Mouse (Mus musculus): ENCODE results near the gene Spryd3.
"Not testable (repeated sequence)": the region's sequence is repeated elsewhere in the genome, so short reads cannot be mapped to it uniquely, and the experiment has no call there.

Spryd3 gene

DNA sequence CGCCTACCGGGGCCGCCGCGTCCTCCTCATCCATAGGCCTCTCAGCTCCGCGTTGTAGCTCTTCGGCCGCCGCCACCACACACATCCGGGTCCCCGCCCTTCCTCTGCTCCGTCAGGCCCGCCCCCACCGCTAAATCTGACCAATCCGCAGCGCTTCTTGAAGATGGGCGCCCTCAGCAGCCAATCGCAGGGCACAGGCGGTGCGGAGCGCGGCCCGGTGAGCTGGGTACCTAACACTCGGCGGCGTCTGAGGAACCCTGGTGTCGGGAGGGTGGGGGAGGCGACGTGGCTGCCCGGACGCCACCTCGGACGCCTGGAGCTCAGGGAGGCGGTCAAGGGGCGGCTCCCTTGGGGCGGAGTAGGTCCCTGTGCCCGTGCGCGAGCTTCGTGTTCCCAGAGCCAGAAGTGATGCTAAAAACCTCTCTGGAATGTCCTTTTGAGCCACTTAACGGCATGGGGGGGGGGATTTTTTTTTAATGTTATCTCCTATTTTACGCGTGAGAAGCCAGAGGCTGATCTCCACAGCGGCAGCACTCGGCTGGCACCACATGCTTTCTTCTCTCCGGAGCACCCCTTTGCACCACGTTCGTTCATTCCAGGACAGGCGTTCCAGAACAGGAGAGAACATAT, at the start of gene Spryd3:
Spryd3 (minus strand) TSS at position 106 of the 630 bp plus-strand sequence.
- peak; percentile 99 for DNase-seq (ENCODE audit: low spot score)

DNA sequence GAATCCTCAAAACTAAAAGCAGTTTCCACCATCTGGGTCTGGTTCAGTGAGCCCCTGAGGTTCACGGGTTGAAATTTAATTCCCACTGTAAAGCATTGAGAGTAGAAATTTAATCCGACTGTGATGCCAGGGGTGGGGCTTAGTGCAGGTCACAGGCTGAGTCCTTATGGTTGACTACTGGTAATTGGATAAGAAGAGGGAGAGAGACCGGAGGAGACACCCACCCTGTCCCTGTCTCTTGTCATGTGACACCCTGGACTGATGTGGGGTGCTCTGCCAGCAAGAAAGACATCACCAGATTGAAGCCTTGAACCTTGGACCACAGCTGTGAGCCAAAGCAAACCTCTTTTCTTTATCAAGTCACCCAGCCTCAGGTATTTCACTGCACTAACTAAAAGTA, 47.0 kb upstream of the Spryd3 start:
- no peak for DNase-seq (ENCODE audit: low spot score)

DNA sequence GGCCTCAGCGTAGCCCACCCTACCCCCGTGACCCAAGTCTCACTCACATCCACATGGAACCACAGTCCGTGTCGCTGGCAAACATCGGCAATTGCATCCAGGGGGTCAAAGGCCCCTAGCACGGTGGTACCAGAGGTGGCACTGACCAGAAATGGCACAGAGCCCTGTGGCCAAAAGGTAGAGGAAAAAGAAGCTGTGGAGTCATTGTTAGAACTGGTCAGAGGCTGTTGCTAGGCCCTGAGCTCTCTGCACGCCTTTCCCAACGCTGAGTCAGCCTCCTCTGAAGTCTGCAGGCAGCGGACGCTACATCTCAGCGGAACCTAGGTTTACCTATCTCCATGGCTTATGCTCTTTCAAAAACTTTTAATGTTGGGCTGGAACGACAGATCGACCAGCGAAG, 43.9 kb upstream of the Spryd3 start:
- no peak for DNase-seq (ENCODE audit: low spot score)

DNA sequence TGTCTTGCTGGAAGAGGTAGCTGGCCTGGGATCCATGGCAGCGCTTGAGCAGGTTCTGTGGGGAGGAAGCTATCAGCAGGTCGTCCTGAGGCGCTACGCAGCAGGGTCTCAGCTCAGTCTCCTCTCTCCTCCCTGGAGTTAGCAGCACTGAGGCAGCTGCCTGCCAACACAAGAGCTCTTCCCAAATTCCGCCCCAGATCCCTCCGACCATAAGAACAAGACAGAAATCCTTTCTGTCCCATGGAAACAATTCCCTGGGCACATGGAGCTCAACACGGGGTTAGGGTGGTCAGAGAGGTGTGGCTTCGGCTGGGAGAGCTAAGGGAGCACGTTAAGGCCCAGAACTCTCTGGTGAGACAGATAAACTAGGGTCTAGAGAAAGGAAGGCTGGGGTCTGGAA, 43.1 kb upstream of the Spryd3 start:
- no peak for DNase-seq (ENCODE audit: low spot score)

DNA sequence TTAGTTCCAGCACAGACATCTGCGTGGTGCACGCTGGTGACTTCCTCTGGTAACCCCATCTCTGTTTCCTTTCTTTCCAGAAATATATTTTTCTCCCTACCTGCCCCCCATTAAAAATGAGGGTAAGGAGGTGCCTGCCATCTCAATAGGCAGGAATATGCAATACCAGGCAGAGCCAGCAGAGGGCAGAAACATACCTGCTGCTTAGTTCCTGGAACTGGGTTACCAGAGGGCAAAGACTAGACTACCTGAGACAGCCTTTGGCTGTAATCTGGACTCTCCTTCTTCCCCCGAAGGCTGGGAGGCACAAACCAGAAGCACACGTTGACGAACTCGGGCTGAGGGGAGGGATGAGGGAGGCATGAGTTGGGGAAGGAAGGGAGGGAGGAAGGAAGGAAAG, 42.2 kb upstream of the Spryd3 start:
- DNase-seq (ENCODE audit: low spot score) = peak; percentile 66

DNA sequence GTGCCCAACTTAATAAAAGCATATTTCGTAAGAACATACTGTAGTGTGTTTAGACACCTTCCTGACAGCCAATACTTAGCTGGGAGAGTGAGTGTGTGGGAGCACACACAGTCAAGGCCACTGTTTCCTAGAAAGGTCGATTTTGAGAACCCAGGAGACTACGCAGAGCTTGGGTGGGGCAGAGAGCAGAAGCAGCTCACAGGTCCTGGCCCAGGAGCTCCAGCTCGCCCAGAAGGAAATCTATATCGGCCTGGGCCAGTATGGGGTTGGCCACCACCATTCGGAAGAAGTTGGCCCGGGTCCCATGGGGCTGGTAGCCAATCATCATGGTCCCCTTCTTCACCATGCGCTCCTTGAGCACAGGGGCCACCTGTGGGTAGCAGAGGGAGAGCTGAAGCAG, 41.4 kb upstream of the Spryd3 start:
- DNase-seq (ENCODE audit: low spot score) = no peak

DNA sequence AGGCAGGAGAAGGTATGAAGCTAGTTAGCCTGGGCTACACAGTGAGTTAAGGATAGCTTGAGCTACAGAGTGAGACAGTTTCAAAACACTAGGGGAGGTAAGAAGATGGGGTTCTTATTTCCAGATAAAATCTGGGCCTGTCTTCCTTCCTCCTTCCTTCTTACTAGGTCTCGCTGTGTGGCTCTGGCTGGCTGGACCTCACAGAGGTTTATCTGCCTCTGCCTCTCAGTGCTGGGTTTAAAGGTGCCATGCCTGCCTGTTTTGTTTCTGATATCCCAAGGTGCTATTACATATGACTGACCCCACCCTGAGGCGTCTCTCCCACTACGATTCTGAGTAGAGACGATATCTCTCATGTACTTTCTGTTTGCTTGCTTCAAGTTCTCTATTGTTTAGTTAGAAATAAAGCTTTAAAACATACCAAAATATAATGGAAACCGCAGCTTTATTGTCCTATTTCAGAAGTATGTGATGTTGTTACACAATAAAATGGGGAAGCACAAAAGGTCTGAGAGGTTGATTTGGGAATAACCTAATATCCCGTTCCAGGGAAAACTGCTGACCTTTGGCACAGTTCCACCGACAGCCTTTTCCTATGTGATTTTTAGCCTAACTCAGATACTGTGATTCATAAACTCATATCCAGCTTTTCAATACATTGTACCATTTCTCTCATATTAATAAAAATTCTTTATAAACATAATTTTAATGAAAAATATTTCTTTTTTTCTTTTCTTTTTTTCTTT, 40.7 kb upstream of the Spryd3 start:
- DNase-seq (ENCODE audit: low spot score) = no peak

DNA sequence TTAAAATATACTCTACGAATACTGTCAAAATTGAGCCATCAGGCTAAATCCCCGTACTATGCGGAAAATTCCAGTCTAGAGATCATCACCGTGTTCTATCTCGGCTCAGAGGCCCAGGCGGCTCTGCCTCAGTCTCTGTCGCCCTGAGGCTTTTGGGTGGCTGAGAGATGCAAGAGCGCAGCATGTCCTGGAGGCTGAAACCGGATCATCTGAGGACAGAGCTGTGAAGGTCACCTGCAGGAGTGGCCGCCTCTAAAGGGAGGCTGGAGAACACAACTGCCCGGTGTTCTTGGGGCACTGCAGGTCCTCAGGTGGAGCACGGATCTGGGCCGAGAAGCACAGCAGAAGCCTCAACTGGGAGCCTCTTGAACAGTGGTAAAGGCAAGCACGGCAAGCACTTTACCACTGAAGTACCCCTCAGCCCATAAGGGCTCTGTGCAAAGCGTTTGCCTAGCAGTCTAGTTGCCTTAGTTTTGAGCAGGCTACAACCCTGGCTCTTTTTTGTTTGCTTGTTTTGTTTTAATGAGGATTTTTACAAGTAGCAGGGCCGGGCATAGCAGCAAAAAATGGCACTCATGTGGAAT, 39.8 kb upstream of the Spryd3 start:
- DNase-seq (ENCODE audit: low spot score) = no peak

DNA sequence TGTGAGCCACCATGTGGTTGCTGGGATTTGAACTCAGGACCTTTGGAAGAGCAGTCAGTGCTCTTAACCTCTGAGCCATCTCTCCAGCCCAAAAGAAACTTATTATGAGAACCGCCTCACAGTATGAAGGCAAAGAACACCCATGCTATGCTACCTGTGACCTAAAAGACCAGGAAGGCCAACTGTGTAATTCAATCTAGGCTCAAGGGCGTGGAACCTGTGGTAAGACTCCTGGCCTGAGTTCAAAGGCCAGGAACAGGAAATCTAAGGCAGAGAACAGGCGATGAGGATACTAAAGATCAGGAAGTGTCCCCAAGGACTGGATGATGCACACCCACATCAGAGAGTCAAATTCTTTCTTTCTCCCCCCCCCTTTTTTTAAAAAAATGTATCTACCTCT, 37.5 kb upstream of the Spryd3 start:
- no peak for DNase-seq (ENCODE audit: low spot score)

DNA sequence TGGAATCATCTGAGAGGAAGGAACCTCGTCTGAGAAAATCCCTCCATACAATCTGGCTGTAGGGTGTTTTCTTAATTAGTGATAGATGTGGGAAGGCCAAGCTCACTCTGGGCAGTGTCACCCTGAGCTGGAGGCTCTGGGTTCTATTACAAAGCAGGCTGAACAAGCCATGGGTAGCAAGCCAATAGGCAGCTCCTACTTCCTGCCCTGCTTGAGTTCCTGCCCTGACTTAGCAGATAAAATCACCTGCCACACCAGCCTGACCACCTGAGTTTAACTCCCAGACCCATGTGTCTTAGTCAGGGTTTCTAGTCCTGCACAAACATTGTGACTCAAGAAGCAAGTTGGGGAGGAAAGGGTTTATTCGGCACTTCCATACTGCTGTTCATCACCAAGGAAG, 33.0 kb upstream of the Spryd3 start:
- DNase-seq (ENCODE audit: low spot score) = no peak

DNA sequence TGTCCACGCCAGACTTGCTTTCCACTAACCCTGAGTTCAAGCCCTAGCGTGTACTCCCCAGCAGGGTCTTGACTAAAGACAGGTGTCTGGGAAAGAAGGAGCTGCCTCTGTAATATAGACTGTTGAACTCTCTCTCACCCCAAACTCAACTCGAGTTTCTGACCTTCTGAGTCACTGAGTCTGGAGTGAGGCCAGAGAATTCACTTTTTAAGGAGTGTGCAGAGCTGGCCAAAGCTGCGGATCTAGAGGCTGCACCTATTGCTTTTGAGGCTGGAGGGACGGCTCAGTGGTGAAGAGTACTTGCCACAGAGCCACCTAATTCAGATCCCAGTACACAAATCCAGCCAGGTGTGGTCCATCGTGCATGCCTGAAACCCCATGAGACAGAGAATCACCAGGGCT, 31.6 kb upstream of the Spryd3 start:
- DNase-seq (ENCODE audit: low spot score) = no peak

DNA sequence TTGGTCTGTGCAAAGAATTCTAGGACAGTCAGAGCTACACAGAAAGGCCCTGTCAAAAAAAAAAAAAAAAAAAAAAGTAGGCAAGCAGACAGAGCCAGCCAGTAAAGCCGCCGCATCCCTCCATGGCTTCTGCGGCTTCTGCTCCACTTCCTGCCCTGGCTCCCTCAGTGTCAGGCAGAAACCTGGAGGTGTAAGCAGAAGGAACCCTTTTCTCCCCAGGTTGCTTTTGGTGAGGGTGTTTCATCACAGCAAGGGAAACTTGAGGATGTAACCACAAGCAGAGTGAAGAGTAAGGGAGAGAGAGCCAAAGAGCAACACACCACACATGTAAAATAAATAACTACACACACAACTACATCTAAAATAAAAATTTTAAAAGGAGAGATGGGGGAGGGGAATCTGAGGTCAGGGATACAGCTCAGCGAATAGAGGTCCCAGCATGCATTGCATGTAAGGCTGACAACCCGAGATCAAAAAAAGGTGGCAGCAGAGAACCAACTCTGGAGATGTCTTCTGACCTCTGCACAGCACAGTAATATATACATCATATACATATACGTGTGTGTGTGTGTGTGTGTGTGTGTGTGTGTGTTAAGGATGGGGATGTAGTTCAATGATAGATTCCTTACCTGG, 29.6 kb upstream of the Spryd3 start:
- DNase-seq (ENCODE audit: low spot score) = no peak

DNA sequence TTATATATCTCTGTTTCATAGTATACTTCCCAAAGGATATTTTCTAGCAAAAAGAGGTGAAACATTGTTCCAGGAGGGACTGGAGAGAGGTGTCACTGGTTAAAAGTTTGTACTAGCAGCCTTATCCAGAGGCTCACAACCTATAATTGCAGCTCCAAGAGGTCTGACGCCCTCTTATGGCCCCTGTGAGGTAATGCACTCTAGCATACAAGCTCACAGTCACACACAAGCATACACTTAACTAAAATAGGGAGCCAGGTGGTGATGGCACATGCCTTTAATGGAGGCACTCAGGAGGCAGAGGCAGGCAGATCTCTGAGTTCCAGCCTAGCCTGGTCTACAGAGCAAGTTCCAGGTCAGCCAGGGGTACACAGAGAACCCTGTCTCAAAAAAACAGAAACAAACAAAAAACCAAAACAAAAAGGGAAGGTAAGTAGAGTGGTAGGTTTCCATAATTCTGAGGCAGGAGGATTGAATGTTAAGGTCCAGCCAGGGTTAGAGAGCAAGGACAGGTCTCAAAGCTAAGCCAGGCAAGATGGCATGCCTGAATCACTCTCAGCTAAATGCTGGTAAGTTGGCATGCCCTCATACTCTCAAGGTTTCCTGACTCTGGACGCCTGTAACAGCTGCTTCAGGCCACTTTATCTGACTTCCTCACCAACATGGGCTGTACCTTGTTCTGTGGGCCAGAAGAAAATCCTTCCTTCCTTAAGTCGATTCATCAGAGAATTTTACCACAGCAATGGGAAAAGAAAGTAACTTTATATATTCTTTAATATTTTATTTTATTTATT, 28.1 kb upstream of the Spryd3 start:
- no peak for DNase-seq (ENCODE audit: low spot score)

DNA sequence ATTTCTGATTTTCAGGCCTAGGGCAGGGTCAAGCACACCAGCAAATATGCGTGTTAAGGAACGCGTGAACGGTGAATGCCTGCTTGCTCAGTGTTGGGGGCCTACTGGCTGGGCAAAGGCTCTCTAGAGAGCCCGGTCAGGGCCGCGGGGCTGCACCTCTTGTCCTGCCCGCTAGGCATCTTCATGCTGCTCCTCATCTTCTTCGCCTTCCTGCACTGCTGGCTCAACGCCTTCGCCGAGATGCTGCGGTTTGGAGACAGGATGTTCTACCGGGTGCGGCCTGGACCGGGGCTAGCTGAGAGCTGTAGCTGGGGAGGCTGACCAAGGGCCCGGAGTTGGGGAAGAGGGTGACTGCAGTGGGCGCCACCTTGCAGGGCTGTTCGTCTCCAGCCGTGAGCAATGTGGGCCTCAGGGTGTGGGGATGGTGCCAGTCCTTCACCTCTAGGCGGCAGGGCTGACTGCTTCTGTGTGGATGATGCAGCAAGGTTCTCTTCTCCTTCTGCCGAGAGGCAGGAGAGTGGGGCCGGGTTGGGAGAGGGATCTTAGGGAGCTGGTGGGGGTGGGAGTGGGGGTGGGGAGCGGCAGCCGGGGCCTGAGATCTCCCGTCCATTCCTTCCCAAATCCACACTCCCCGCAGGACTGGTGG, 24.5 kb upstream of the Spryd3 start:
- DNase-seq (ENCODE audit: low spot score) = no peak

DNA sequence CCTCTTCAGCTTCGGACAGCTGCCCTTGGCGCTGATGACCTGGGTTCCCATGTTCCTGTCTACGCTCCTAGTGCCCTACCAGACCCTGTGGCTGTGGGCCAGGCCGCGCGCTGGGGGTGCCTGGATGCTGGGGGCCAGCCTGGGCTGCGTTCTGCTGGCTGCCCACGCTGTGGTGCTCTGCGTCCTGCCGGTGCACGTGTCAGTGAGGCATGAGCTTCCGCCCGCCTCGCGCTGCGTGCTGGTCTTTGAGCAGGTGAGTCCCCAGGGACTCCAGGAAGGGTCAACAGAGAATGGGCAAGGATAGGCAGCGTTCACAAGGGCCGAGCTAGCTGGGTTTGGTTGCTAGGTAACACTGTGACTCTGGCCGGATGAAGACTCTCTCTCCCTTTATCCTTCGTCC, 20.8 kb upstream of the Spryd3 start:
- no peak for DNase-seq (ENCODE audit: low spot score)

DNA sequence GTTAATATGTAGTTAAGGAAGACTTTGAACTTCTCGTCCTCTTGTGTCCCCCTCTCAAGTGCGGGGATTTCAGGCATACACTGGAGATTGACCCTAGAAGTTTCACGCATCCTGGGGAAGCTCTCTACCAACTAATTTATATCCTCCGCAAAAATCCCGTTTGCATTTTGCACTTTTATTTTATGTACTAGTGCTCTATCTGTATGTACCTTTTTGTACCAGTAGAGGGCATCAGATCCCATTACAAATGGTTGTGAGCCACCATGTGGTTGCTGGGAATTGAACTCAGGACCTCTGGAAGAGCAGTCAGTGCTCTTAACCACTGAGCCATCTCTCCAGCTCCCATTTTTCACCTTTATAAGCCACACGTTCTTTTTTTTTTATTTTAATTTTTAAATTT, 19.0 kb upstream of the Spryd3 start:
- not testable (repeated sequence) for DNase-seq (ENCODE audit: low spot score)

DNA sequence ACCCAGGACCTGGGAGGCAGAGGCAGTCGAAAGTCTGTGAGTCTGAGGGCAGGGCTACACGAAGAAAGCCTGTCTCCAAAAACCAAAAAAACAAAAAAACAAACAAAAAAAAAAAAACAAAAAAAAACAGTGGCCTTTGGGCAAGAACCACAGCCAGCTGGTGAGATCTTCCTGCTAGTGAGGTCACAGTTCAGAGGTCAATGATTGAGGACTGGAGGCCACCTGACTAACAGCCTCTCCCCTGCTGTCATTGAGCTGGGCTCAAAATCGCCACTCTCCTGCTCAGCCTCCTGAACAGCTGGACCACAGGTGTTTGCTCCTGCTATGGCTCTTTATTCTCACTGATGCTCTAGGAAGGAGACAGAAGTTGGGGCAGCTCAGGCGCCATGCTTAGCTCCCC, 16.6 kb upstream of the Spryd3 start:
- peak; percentile 69 for DNase-seq (ENCODE audit: low spot score)

DNA sequence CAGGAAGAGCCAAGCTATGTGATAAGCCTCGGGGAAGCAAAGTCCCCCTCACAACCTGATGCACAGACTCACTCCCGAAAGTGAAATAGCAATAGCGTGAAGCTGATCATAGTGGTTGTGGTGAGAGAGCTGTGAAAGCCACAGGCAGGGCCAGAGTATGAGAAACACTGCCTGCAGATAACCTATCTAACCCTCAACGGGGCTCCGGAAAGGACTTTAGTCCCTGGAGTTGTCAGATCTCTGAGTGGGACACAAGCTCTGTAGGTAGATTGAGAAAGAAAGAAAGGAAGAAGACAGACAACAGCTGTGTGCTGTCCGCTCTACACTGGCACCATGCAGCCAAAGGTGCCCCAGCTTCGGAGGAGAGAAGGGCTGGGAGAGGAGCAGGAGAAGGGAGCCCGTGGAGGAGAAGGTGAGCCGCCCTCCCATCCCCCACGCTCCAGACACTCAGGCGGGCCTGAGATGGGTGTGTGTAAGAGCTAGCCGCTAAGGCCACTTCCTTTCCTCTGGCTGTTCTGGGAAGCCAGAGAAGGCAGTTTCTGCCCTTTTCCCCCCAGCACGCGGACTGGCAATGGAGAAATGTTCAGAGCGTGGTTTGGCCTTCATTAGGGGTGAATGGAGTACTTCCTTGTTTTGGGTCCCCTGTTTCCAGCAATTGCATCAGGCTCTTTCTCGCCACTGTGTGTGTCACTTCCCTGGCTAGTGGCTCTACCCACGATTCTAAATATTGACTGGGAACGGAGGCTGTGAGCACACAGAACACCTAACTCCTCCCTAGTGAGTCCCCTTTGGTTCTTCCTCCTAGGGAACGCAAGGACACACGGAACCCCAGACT, 14.5 kb upstream of the Spryd3 start, which contains the start of gene Soat2:
Soat2 (plus strand) TSS at position 226 of the 835 bp plus-strand sequence.
- DNase-seq (ENCODE audit: low spot score) = peak; percentile 84

DNA sequence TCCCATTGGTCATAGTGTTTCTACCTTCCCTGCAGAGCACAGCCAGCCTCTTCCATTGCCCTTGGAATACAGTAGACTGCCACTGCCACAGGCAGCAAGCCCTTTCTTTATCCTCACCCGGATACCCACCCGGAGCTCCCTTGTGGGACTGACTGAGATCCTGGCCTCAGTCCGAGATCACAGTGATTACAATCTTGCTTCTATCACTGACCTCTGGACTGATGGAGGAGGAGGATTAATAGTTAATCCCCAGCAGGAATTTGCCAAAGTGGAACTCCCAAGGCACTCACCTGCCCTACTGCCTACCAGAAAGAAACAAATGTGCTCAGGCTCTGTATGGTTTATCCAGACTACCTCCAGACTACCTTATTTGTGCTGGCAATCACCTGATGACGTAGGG, 13.5 kb upstream of the Spryd3 start:
- DNase-seq (ENCODE audit: low spot score) = peak; percentile 70

DNA sequence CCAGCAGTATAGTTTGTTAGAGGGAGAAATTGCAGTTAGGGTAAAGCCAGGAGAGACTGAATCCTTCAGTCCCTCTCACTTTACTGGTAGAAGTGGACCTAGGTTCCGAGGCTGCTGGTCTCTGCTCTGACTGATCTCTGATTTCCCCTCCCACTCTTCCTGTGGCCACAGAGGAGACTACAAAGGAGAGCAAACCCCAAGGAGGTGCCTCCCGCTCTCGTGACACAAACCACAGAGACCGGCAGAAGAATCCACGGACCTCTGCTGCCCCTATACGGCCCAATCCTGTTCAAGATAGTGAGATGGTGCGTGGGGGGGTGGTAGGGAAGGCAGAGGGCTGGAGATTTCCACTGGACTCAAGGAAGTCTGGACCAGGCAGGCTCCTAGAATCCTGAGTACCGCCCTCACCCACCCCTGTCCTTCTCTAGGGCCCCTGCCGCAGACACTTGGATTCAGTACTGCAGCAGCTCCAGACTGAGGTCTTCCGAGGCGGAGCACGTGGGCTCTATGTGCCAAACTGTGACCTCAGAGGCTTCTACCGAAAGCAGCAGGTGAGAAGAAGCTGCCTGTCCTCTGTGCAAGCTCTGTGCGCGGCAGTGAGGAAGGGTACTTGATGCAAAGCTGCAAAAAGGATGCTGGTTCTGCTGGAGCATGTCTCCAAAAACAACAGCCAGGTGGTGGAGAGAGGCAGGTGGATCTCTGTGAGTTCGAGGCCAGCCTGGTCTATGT, 11.8 kb upstream of the Spryd3 start:
- DNase-seq (ENCODE audit: low spot score) = no peak

All from yolk sac, embryonic 10.5 days (tissue).